Mouse (Mus musculus) yolk sac, embryonic 10.5 days (tissue): ENCODE measurements around the gene Olfr888.

Source experiments
- DNase-seq: peaks from one replicate; pipeline ENCODE4 v3.0.0-alpha.2; 2017; ENCODE audit warnings: low spot score

Olfr888 gene

GRCm38 (mm10) chr9:38107828-38108227 lies at the start of gene Olfr888:
Olfr888 (plus strand) TSS chr9:38108128.
- no peak for DNase-seq

GRCm38 (mm10) chr9:38061022-38061421 lies 46.9 kb upstream of the Olfr888 start, which contains the start of gene Olfr885:
Olfr885 (plus strand) TSS chr9:38061322.
- DNase-seq = no peak

- no peak for DNase-seq
These were observed 24.2 kb upstream of the Olfr888 start, which contains the start of gene Olfr887 for GRCm38 (mm10) chr9:38083772-38084171. Olfr887 (plus strand) TSS chr9:38084072.

GRCm38 (mm10) chr9:38114898-38115297 lies 7.0 kb downstream of the Olfr888 start, which contains the start of gene Olfr889:
Olfr889 (plus strand) TSS chr9:38115198.
- no peak for DNase-seq

DNA sequence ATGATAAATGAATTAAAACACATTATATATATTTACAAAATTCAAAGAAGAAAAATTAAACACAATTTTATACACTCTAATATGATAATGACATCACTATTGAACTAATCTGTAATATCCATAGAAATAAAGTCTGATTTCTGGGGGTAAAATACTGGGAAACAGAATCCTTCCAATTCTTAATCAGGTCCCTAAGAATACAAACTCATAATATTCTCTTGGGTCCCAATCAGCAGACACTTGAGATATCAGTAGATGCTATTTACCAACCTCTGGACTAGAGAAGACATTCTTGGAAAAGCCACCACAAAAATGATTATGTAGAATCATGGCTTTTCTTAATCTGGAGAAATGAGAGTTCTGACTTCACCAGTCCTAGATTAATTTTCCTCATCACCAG lies 34.3 kb downstream of the Olfr888 start, which contains the start of gene Olfr890:
Olfr890 (plus strand) TSS at position 301 of the 400 bp plus-strand sequence.
- no peak for DNase-seq
